Mouse (Mus musculus) small intestine, adult 2 months (tissue): ENCODE data around the gene Gm37240.

Source experiments
- CTCF ChIP-seq: fragments of 200-500 bp; IDR thresholded peaks from 2 replicates; pipeline ENCODE4 v1.5.1; 2012; ENCODE audit warnings: low read depth, mild to moderate bottlenecking, control low read depth, inconsistent platforms, low read length, moderate library complexity, mixed read lengths; ENCODE audit not compliant: insufficient replicate concordance, insufficient read length; ENCODE audit errors: extremely low read depth
- POLR2A ChIP-seq: fragments of 200-500 bp; IDR thresholded peaks from 2 replicates; pipeline ENCODE4 v1.6.1; 2012; ENCODE audit warnings: low read depth, mild to moderate bottlenecking, control low read depth, inconsistent platforms, low read length, moderate library complexity

DNA sequence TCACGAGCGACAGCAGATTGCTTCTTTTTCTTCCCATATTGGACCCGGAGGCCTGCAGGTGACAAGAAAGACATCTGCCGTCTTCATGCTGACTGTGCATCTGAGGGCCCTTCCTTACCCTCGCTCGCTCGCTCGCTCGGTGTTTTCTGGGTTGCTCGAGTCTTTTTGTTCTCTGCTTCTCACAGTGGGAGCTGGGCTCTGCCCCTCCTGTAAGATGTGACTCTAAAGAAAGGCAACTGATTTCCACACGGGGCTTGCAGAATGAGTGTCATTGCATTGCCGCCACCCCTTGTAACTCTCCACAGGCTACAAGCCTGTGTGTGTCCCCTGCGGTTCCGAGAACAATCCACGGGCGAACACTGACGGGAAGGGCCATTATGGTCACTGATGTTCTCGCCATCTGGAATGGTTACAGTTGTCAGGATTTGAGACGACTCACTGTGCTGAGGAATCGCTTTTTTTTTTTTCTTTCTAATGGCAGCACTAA lies 1155.3 kb downstream of the Gm37240 start:
- TF ChIP-seq CTCF (no peak), POLR2A (no peak)
